Mouse (Mus musculus): ENCODE measurements around the gene Tmem44.

- TF ChIP-seq POLR2A (IDR thresholded peaks at IDR 0.05; ENCODE audit: control insufficient read depth, extremely low read depth, insufficient read depth, low read length, poor library complexity) (no peak), CTCF (IDR thresholded peaks at IDR 0.05; ENCODE audit: borderline replicate concordance, control insufficient read depth, extremely low read depth, insufficient read depth, low read length, poor library complexity) (no peak)
Measured at GRCm38 (mm10) chr16:30560601-30561000, 10.0 kb upstream of the Tmem44 start.

All from thymus, adult 2 months (tissue).